Mouse (Mus musculus) erythroblast, embryonic 14.5 days (primary cell): ENCODE results near the gene Susd3.

Experiments
- GATA1 ChIP-seq: IDR thresholded peaks from 2 replicates; pipeline ENCODE4 v1.6.1; 2012; ENCODE audit warnings: low read length, inconsistent platforms, mixed read lengths
- TAL1 ChIP-seq: IDR thresholded peaks from 3 replicates; pipeline ENCODE4 v1.6.1; 2012; ENCODE audit warnings: low read length, inconsistent platforms, mixed read lengths

DNA sequence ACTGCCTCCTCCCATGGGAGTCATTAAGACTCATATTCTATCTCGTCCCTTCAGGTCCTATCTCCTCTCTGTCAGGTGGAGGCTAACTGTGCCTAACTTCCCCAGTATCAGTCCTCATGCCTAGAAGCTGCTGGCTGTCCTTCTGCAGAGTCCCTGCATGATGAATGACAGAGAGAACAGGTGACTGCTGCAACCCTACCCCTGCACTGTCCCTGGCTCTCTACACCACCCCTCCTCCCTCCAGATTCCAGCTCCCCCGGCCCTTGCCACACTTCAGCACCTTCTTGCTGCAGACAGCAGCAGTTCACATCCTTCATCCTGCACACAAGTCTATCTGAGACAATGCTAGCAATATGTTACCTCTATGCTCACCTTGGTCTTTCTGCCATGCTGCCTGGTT, 33.7 kb upstream of the Susd3 start:
- no peak for TF ChIP-seq GATA1
- no peak for TF ChIP-seq TAL1
